Mouse (Mus musculus): ENCODE results near the gene Nr2e3. TPM values are rescaled to one million over a fixed set of nuclear protein-coding genes. Genes with fewer than 3 reads are reported as not detected.
A peak's percentile ranks its signal among the peaks of the same experiment; 100 is the strongest.
"Not testable (repeated sequence)": the region's sequence is repeated elsewhere in the genome, so short reads cannot be mapped to it uniquely, and the experiment has no call there.

The Nr2e3 gene
- polyA plus RNA-seq, 1 experiment from 2014 or later, result not detected

DNA sequence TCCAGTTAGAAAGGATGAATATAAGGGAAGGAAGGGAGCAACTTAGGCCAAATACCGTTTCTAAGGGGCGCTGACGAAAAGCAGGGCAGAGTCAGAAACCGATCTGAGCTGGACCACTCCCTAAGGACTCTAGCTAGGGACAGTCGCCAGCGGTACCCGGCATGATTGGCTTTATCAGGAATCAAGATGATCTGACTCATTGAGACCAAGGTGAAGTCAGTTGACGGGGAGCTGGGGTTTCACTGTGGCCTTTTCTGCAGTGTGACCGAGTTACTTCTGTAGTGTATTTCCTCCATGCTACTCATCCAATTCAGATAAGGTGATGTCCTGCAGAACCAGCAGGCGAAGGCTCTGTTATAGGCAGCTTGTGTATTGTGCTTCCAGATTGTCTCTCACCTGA, 4.6 kb upstream of the Nr2e3 start:
- TF ChIP-seq CTCF (IDR thresholded peaks at IDR 0.05), result no peak
- no peaks in the 10 kb centered on the region for H3K27me3 ChIP-seq
- ChIA-PET POLR2A (no interaction called here), CTCF (interaction anchor here (1.4 kb wide), 1 partner anchor 278 kb away, joined by 3 read pairs; no protein-coding TSS in a partner anchor)
- in situ Hi-C loops (cut with MboI; ENCODE audit: low pct_unique_long_range_greater_than_20kb), result no loop called here
- ATAC-seq (no peak), DNase-seq (ENCODE audit: low read depth, low spot score) (no peak)

DNA sequence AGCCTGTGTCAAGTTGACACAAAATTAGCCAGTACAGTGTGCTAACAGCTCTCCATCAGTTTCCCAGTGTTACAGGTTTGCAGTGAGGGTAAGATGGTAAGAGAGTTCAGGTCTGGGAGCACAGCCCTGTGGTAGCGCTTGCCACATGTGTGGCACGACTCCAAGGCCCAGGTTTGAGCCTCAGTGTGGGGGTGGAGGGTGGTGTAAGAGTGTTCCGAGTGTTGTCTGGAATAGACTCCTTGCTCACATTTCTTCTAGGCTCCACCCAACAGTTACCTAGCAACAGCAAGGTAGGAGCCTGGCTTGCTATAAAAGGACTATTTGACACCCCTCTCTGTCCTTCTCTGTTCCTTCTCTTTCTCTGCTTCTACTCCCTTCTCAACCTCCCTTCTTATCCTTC, 3.9 kb upstream of the Nr2e3 start:
- ChIA-PET CTCF (no interaction called here), POLR2A (no interaction called here)
- in situ Hi-C loops (cut with MboI; ENCODE audit: low pct_unique_long_range_greater_than_20kb), result no loop called here
- ATAC-seq (no peak), DNase-seq (ENCODE audit: low read depth, low spot score) (no peak)
- no peaks in the 10 kb centered on the region for H3K27me3 ChIP-seq
- no peak for TF ChIP-seq CTCF (IDR thresholded peaks at IDR 0.05)

DNA sequence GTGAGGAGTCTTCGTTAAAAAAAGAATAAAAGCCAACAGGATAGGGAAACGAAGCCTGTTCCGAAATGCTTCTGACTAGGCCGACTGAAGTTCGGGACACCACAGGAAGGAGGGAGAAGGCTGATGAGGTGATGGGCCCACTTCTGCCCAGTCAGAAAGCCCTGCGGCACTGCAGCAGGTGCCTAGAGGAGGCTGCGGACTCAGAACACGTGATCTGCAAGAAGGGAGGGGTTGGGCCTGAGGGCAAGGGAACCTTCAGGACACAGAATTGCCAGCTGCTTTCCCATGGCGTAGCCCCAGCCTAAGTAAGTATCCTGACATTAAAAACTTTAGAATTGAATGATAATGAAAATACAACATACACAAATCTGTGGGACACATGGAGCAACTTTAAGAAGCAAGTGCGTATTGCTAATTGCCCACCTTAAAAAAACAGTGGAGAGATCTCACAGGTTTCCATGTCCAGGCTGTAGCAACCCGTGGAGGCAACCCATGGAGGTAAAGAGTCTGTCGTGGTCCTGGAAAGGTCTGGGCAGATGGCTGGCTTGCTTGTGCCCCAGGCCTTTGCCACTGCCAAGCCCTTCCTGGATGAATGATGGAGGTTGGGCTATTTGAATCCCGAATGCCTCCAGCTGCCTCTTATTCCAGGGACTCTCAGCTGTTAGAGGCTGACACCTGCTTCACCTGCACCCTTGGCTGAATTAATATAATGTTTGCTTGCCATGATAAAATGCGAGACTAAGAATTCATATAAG, 919 bp upstream of the Nr2e3 start:
- DNase-seq (ENCODE audit: low read depth, low spot score) (no peak), ATAC-seq (no peak)
- no peaks in the 10 kb centered on the region for H3K27me3 ChIP-seq
- ChIA-PET POLR2A (no interaction called here), CTCF (interaction anchor here (3.0 kb wide), 1 partner anchor 8 kb away, joined by 22 read pairs; no protein-coding TSS in a partner anchor)
- TF ChIP-seq CTCF (IDR thresholded peaks at IDR 0.05), result no peak
- in situ Hi-C loops (cut with MboI; ENCODE audit: low pct_unique_long_range_greater_than_20kb), result no loop called here

DNA sequence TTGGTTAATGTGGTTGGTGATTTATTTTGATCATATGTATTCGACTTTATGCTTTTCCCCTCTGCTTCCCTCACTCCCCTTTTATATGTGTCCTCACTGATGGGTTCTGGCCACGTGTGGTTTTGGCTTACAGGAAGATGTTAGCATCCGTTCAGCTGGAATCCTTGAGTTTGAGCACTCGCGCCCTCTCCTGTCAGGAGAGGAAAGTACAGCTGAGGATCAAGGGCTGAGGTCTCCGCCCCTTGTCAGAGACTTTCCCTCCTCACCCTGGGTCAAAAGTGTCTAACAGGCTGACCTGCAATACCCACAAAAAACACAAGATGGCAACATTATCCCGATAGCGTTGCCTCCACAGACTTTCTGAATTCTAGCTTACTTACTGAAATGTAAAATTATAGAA, 1.2 kb downstream of the Nr2e3 start:
- peak; percentile 71 for DNase-seq (ENCODE audit: low read depth, low spot score)
- H3K27me3 ChIP-seq, result no peaks in the 10 kb centered on the region
- CTCF ChIA-PET, result interaction anchor here (1.0 to 3.0 kb wide), 10 partner anchors 9 to 284 kb away, joined by 3 to 22 read pairs (median 4); no protein-coding TSS in a partner anchor
- TF ChIP-seq CTCF (IDR thresholded peaks at IDR 0.05), result peak; percentile 97
- peak; percentile 74 for ATAC-seq
- in situ Hi-C loops (cut with MboI; ENCODE audit: low pct_unique_long_range_greater_than_20kb), result loop anchor here (5.0 kb wide), 1 partner anchor 237 kb away; no protein-coding TSS in a partner anchor
- POLR2A ChIA-PET, result no interaction called here

DNA sequence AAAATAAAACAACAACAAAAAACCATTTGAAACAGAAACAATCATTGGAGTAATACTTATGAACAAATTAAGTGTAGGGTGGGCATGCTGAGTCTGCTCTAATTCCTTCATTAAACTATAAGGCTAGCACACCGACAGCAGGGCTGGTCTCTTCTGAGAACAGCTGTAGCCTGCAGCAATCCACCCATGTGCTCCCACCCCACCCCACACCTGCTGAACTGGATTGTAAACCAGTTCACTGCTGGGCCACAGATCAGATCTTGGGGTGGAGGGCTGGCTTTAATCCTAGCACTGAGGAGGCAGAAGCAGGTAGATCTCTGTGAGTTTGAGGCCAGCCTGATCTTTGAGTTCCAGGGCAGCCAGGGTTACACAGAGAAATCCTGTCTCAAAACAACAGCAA, 2.3 kb downstream of the Nr2e3 start:
- CTCF ChIA-PET, result interaction anchor here (1.0 kb wide), 1 partner anchor 232 kb away, joined by 3 read pairs; no protein-coding TSS in a partner anchor
- ATAC-seq; H3K27me3 ChIP-seq; POLR2A ChIA-PET; DNase-seq (ENCODE audit: low read depth, low spot score): not testable (repeated sequence)
- in situ Hi-C loops (cut with MboI; ENCODE audit: low pct_unique_long_range_greater_than_20kb), result loop anchor here (5.0 kb wide), 1 partner anchor 236 kb away; no protein-coding TSS in a partner anchor

DNA sequence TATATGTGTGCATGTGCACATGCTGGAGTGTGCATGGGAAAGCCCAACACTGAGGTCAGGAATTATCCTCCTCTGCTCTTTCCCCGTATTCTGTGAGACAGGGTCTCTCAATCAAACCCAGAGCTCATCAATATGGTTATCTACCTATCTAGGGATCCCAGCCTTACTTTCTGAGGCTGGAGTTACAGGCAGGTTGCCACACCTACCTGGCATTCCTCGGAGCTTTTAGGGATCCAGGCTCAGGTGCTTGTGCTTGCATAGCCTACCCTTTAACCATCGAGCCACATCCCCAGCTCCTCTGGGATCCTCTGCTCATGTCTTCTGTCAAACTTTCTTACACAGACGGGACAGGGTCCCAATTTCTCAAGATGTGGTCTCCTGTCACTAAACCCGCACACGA, 4.0 kb downstream of the Nr2e3 start:
- ChIA-PET CTCF (interaction anchor here (1.6 kb wide), 1 partner anchor 13 kb away, joined by 5 read pairs; no protein-coding TSS in a partner anchor), POLR2A (no interaction called here)
- H3K27me3 ChIP-seq, result no peaks in the 10 kb centered on the region
- DNase-seq (ENCODE audit: low read depth, low spot score) (no peak), ATAC-seq (no peak)
- TF ChIP-seq CTCF (IDR thresholded peaks at IDR 0.05), result no peak
- in situ Hi-C loops (cut with MboI; ENCODE audit: low pct_unique_long_range_greater_than_20kb), result loop anchor here (5.0 kb wide), 1 partner anchor 234 kb away; no protein-coding TSS in a partner anchor

DNA sequence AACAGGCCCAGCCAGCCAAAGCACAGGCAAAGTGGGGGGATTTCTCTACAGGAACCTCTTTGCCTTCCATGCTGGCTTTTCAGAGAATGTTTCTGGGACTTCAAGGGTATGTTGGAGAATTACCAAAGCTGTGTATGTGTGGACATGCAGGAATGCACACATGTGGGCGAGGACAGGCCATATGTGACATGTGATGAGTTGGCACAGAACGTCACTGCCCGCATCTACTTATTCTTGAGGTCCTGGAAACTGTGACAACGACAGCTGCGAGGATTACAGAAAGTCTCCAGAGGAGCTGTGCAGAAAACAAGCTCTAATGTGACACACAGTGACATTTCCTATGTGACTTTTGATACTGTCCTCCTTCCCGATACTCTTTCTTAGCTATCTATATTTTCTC, 4.8 kb downstream of the Nr2e3 start:
- in situ Hi-C loops (cut with MboI; ENCODE audit: low pct_unique_long_range_greater_than_20kb), result loop anchor here (5.0 kb wide), 1 partner anchor 233 kb away; no protein-coding TSS in a partner anchor
- POLR2A ChIA-PET, result no interaction called here
- no peaks in the 10 kb centered on the region for H3K27me3 ChIP-seq
- no peak for TF ChIP-seq CTCF (IDR thresholded peaks at IDR 0.05)
- CTCF ChIA-PET, result interaction anchor here (1.6 kb wide), 1 partner anchor 14 kb away, joined by 5 read pairs; no protein-coding TSS in a partner anchor
- DNase-seq (ENCODE audit: low read depth, low spot score), result no peak
- ATAC-seq, result no peak

DNA sequence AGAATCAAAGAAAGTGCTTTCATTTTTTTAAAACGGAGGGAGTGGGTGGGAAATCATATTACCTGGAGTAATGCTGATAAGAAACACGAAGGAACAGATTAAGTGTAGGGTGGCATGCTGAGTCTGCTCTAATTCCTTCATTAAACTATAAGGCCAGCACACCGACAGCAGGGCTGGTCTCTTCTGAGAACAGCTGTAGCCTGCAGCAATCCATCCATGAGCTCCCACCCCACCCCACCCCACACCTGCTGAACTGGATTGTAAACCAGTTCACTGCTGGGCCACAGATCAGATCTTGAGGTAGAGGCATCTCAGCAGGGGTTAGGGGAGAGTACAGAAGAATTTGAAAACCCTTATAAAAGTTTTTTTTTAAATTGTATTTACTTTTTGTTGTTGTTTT, 5.3 kb downstream of the Nr2e3 start:
- ChIA-PET POLR2A (no interaction called here), CTCF (interaction anchor here (1.6 kb wide), 1 partner anchor 14 kb away, joined by 5 read pairs; no protein-coding TSS in a partner anchor)
- in situ Hi-C loops (cut with MboI; ENCODE audit: low pct_unique_long_range_greater_than_20kb), result loop anchor here (5.0 kb wide), 1 partner anchor 233 kb away; no protein-coding TSS in a partner anchor
- no peaks in the 10 kb centered on the region for H3K27me3 ChIP-seq
- no peak for DNase-seq (ENCODE audit: low read depth, low spot score)
- ATAC-seq, result no peak
- no peak for TF ChIP-seq CTCF (IDR thresholded peaks at IDR 0.05)

DNA sequence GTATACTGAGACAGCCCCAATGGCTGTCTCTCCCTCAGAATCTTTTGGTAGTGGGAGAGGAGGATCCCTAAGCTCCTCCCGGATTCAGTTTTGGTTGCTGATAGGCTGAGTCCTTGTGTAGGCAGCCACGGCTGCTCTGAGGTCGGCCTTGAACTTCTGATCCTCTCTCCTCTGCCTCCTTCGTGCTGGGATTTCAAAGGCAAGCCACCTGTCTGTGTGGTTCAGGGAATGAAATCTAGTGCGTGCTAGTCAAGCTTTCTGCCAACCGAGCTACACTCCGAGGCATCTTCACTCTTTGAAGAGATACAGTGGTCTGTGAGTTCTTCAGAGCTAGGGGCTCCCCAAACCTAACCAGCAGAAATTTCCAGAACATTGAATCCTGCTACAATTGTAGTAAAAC, 6.9 kb downstream of the Nr2e3 start:
- CTCF ChIA-PET, result interaction anchor here (1.2 kb wide), 1 partner anchor 13 kb away, joined by 4 read pairs; no protein-coding TSS in a partner anchor
- in situ Hi-C loops (cut with MboI; ENCODE audit: low pct_unique_long_range_greater_than_20kb), result no loop called here
- no peak for TF ChIP-seq CTCF (IDR thresholded peaks at IDR 0.05)
- POLR2A ChIA-PET, result no interaction called here
- ATAC-seq (no peak), DNase-seq (ENCODE audit: low read depth, low spot score) (no peak)
- H3K27me3 ChIP-seq, result no peaks in the 10 kb centered on the region

DNA sequence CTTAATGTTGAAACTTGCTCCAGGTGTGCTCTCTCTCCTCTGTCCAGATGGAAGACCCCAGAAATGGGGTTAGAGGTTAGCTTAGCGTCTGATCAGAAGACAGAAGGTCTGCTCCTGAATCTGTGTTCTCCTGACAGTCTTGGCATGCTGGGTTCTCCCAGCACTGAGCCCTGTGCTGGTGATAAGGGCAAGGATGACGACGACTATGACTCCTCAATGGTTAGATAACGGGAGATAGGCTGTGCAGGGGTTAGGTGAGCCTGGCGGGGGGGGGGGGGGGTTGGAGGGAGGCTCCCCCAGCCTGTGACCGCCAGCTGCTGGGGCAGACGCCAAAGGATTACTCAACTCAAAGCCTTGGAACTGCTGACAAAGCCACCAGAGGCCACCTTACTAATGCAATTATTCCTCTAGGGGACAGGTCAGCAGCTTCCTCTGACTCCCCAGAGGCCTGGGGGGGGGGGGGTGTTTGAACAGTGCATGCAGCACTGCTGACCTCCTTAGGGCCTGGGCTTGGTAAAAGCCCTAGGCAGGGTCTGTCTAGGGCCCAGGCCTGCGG, 7.9 kb downstream of the Nr2e3 start:
- no peaks in the 10 kb centered on the region for H3K27me3 ChIP-seq
- in situ Hi-C loops (cut with MboI; ENCODE audit: low pct_unique_long_range_greater_than_20kb), result no loop called here
- CTCF ChIA-PET, result no interaction called here
- POLR2A ChIA-PET, result no interaction called here
- ATAC-seq (no peak), DNase-seq (ENCODE audit: low read depth, low spot score) (no peak)
- TF ChIP-seq CTCF (IDR thresholded peaks at IDR 0.05), result no peak

DNA sequence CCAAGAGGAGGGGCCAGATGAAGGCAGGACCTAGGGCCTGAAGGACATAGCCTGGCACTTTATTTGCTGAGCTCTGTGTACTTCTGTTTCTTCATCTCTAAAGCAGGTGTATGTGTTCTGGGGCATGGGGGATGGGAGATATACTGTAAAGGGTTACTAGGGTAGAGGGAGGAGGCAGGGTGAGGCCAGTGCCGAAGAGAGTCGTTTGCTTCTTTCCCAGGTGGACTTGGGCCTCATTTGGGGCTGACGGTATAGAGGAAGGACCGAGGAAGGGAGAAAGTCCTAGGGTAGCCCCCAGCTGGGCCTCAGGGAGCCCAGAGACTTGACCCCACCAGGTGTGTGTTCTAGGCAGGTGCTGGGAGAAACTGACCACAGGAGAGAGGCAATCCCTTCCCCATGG, 8.5 kb downstream of the Nr2e3 start:
- ChIA-PET CTCF (no interaction called here), POLR2A (no interaction called here)
- ATAC-seq (no peak), DNase-seq (ENCODE audit: low read depth, low spot score) (no peak)
- no peaks in the 10 kb centered on the region for H3K27me3 ChIP-seq
- in situ Hi-C loops (cut with MboI; ENCODE audit: low pct_unique_long_range_greater_than_20kb), result no loop called here
- no peak for TF ChIP-seq CTCF (IDR thresholded peaks at IDR 0.05)

Measured in Patski (cell line).